Comparison of ENCODE assay signal across 26 mouse cellular contexts in genomic region chr12:16803237-16803955, GRCm38 (mm10). TPM values are rescaled to one million over a fixed set of nuclear protein-coding genes. Genes with fewer than 3 reads are reported as not detected.
A peak's percentile ranks its signal among the peaks of the same experiment; 100 is the strongest.
DNase-seq lines count a peak whose midpoint lies in the region; ATAC-seq lines count a peak whose summit lies in the region.
"Had no signal": no experiment of that assay in that cellular context is flagged by ENCODE, and none has a peak within 500 bp of the region (broad histone marks: within the 10 kb centered on the region; RNA-seq: fewer than 3 reads in every experiment).

No protein-coding gene starts in this region.

- peaks cover 23% of the 10 kb centered on the region for H3K27me3 ChIP-seq in hindbrain, embryonic 10.5 days (ENCODE audit: insufficient read depth, poor library complexity, severe bottlenecking)
- peaks cover 12% of the 10 kb centered on the region for H3K27me3 ChIP-seq in hindbrain, embryonic 14.5 days (ENCODE audit: control insufficient read depth, insufficient read depth, low read length)
- peaks cover 28% of the 10 kb centered on the region for H3K27me3 ChIP-seq in midbrain, embryonic 10.5 days (ENCODE audit: low read depth, poor library complexity, severe bottlenecking)
- H3K27me3 ChIP-seq in midbrain, embryonic 16.5 days (ENCODE audit: control insufficient read depth, insufficient read depth, low read depth, low read length): no peaks in the 10 kb centered on the region

- H3K27ac ChIP-seq in hindbrain, embryonic 10.5 days: peak overlapping the region; percentile 85
- no peak overlapping the region for H3K27ac ChIP-seq in hindbrain, embryonic 14.5 days
- H3K27ac ChIP-seq in midbrain, embryonic 10.5 days (replicated peaks): peak overlapping the region; percentile 99
- no peak overlapping the region for H3K27ac ChIP-seq in midbrain, embryonic 16.5 days (ENCODE audit: low read length)
- H3K27ac ChIP-seq: embryonic facial prominence, embryonic 15.5 days; heart, adult 2 months; heart, embryonic 13.5 days; hindbrain, embryonic 15.5 days; limb, embryonic 15.5 days; liver, embryonic 14.5 days; lung, embryonic 15.5 days; macrophage; midbrain, embryonic 15.5 days; neural tube, embryonic 15.5 days had no signal

- H3K36me3 ChIP-seq in hindbrain, embryonic 10.5 days: no peaks in the 10 kb centered on the region
- no peaks in the 10 kb centered on the region for H3K36me3 ChIP-seq in hindbrain, embryonic 14.5 days (replicated peaks; ENCODE audit: control insufficient read depth, insufficient read depth)
- H3K36me3 ChIP-seq in midbrain, embryonic 10.5 days: no peaks in the 10 kb centered on the region
- H3K36me3 ChIP-seq in midbrain, embryonic 16.5 days (ENCODE audit: control insufficient read depth, insufficient read depth, low read length): no peaks in the 10 kb centered on the region
- H3K36me3 ChIP-seq: embryonic facial prominence, embryonic 15.5 days; heart, embryonic 13.5 days; hindbrain, embryonic 15.5 days; limb, embryonic 15.5 days; lung, embryonic 15.5 days; midbrain, embryonic 15.5 days; neural tube, embryonic 15.5 days had no signal

- H3K9me3 ChIP-seq in hindbrain, embryonic 10.5 days: no peaks in the 10 kb centered on the region
- no peaks in the 10 kb centered on the region for H3K9me3 ChIP-seq in hindbrain, embryonic 14.5 days (ENCODE audit: control insufficient read depth, low read length)
- no peaks in the 10 kb centered on the region for H3K9me3 ChIP-seq in midbrain, embryonic 10.5 days (replicated peaks)
- no peaks in the 10 kb centered on the region for H3K9me3 ChIP-seq in midbrain, embryonic 16.5 days (replicated peaks; ENCODE audit: control insufficient read depth, low read length, poor library complexity, severe bottlenecking)
- H3K9me3 ChIP-seq: embryonic facial prominence, embryonic 15.5 days; heart, embryonic 13.5 days; hindbrain, embryonic 15.5 days; limb, embryonic 15.5 days; lung, embryonic 15.5 days; midbrain, embryonic 15.5 days; neural tube, embryonic 15.5 days had no signal

- peaks cover 67% of the 10 kb centered on the region for H3K4me1 ChIP-seq in hindbrain, embryonic 10.5 days (replicated peaks)
- peaks cover 4% of the 10 kb centered on the region for H3K4me1 ChIP-seq in hindbrain, embryonic 14.5 days (replicated peaks; ENCODE audit: control insufficient read depth, insufficient read depth, low read length)
- H3K4me1 ChIP-seq in midbrain, embryonic 10.5 days: peaks cover 66% of the 10 kb centered on the region
- peaks cover 4% of the 10 kb centered on the region; the same call in 1 of the 2 replicates for H3K4me1 ChIP-seq in midbrain, embryonic 16.5 days (ENCODE audit: control insufficient read depth, insufficient read depth, low read length)

- no peak overlapping the region for H3K4me3 ChIP-seq in hindbrain, embryonic 10.5 days
- no peak overlapping the region for H3K4me3 ChIP-seq in hindbrain, embryonic 14.5 days (replicated peaks; ENCODE audit: low read length)
- peak overlapping the region; percentile 7; the same call in 1 of the 2 replicates for H3K4me3 ChIP-seq in midbrain, embryonic 10.5 days
- no peak overlapping the region for H3K4me3 ChIP-seq in midbrain, embryonic 16.5 days (ENCODE audit: low read depth, low read length)
- H3K4me3 ChIP-seq: embryonic facial prominence, embryonic 15.5 days; heart, adult 2 months; heart, embryonic 13.5 days; hindbrain, embryonic 15.5 days; limb, embryonic 15.5 days; lung, embryonic 15.5 days; midbrain, embryonic 15.5 days; myocyte; neural tube, embryonic 15.5 days had no signal

- DNase-seq in hindbrain, embryonic 10.5 days (ENCODE audit: low spot score): peak; percentile 46
- DNase-seq in hindbrain, embryonic 14.5 days (ENCODE audit: low spot score): no peak
- peak; percentile 62 for DNase-seq in midbrain, embryonic 10.5 days (ENCODE audit: low spot score)
- peak; percentile 12 for DNase-seq in ZHBTc4 (ENCODE audit: low read depth, low spot score)
- peak; percentile 33 for DNase-seq in embryo, embryonic 9.5 days (ENCODE audit: extremely low spot score)
- no peak for DNase-seq in layer of hippocampus, postnatal 10 days (ENCODE audit: low spot score in 2 of 2)
- DNase-seq: adrenal gland, postnatal 36 days; cerebellum, adult 11 months; cerebellum, postnatal 10 days; gastrocnemius, postnatal 36 days; heart, adult 2 months; kidney, postnatal 36 days had no signal

- 13% methylated on average over 5 of the region's 5 CpGs for WGBS in hindbrain, embryonic 10.5 days
- 17% methylated on average over 5 of the region's 5 CpGs for WGBS in hindbrain, embryonic 14.5 days
- 9% methylated on average over 5 of the region's 5 CpGs for WGBS in midbrain, embryonic 10.5 days
- 15% methylated on average over 5 of the region's 5 CpGs for WGBS in midbrain, embryonic 16.5 days

- no peak for ATAC-seq in hindbrain, embryonic 14.5 days (ENCODE audit: low FRiP score)
- ATAC-seq in midbrain, embryonic 16.5 days: no peak
- ATAC-seq in inflammation-experienced regulatory T-cells, adult 6 months: no peak
- ATAC-seq: CD4-positive, CD25-positive, alpha-beta regulatory T cell, adult 4 months; intestine, embryonic 16.5 days; midbrain, embryonic 15.5 days had no signal

- no peak overlapping the region for H3K4me2 ChIP-seq in hindbrain, embryonic 14.5 days (replicated peaks)
- H3K4me2 ChIP-seq in midbrain, embryonic 16.5 days (ENCODE audit: low read length): no peak overlapping the region
- H3K4me2 ChIP-seq: embryonic facial prominence, embryonic 15.5 days; heart, embryonic 13.5 days; hindbrain, embryonic 15.5 days; limb, embryonic 15.5 days; lung, embryonic 15.5 days; midbrain, embryonic 15.5 days; neural tube, embryonic 15.5 days had no signal

- H3K9ac ChIP-seq in hindbrain, embryonic 14.5 days: no peak overlapping the region
- no peak overlapping the region for H3K9ac ChIP-seq in midbrain, embryonic 16.5 days (ENCODE audit: low read depth, low read length)
- H3K9ac ChIP-seq: embryonic facial prominence, embryonic 15.5 days; heart, embryonic 13.5 days; hindbrain, embryonic 15.5 days; limb, embryonic 15.5 days; liver, embryonic 14.5 days; lung, embryonic 15.5 days; midbrain, embryonic 15.5 days; neural tube, embryonic 15.5 days had no signal

RNA-seq across cellular contexts. Expression of gene Greb1, which starts 2.7 kb away (rescaled TPM):
- 19.0 and 28.1 TPM in 2 replicates for polyA plus RNA-seq in hindbrain, embryonic 10.5 days (2016; fragmentation: Nextera tagmentation; extraction: Ambion mirVana)
- 0.88 and 1.4 TPM in 2 replicates for polyA plus RNA-seq in hindbrain, embryonic 14.5 days (2014; fragmentation: Nextera tagmentation; extraction: Ambion mirVana)
- 24.0 and 31.0 TPM in 2 replicates for polyA plus RNA-seq in midbrain, embryonic 10.5 days (2016; fragmentation: Nextera tagmentation; extraction: Ambion mirVana)
- polyA plus RNA-seq in midbrain, embryonic 16.5 days (2015; fragmentation: Nextera tagmentation; extraction: Ambion mirVana): 0.98 and 2.4 TPM in 2 replicates
- 1 to 10 TPM in 1 of 3 experiments, under 1 TPM in 1, not detected in 1; 0.36 to 1.1 TPM for polyA plus RNA-seq in inflammation-experienced regulatory T-cells, adult 6 months (2017; shearing (Covaris generic))
- under 1 TPM; 0.57 to 0.76 TPM for total RNA-seq in layer of hippocampus, postnatal 10 days (2021)

RNA-seq across cellular contexts. Expression of gene E2f6, which starts 7.4 kb away (rescaled TPM):
- polyA plus RNA-seq in hindbrain, embryonic 10.5 days (2016; fragmentation: Nextera tagmentation; extraction: Ambion mirVana): 65.4 TPM in 2 replicates
- polyA plus RNA-seq in hindbrain, embryonic 14.5 days (2014; fragmentation: Nextera tagmentation; extraction: Ambion mirVana): 32.5 and 36.2 TPM in 2 replicates
- 72.8 and 73.0 TPM in 2 replicates for polyA plus RNA-seq in midbrain, embryonic 10.5 days (2016; fragmentation: Nextera tagmentation; extraction: Ambion mirVana)
- 23.7 and 26.8 TPM in 2 replicates for polyA plus RNA-seq in midbrain, embryonic 16.5 days (2015; fragmentation: Nextera tagmentation; extraction: Ambion mirVana)
- 1 to 10 TPM; 3.0 to 5.1 (median 5.0) TPM for polyA plus RNA-seq in inflammation-experienced regulatory T-cells, adult 6 months (2017; shearing (Covaris generic))
- 10 to 100 TPM; 23.2 to 24.5 TPM for total RNA-seq in layer of hippocampus, postnatal 10 days (2021)

Comparison
In these comparisons a context has a peak if more than half of its experiments do, and no peak if none do; other contexts are left out.
1. DNase-seq: peak in hindbrain, embryonic 10.5 days (single experiment), midbrain, embryonic 10.5 days (single experiment), ZHBTc4 (single experiment) and embryo, embryonic 9.5 days (single experiment); none in hindbrain, embryonic 14.5 days (single experiment) and layer of hippocampus, postnatal 10 days (0 of 2).
2. H3K27ac ChIP-seq: peak in hindbrain, embryonic 10.5 days (single experiment) and midbrain, embryonic 10.5 days (single experiment); none in hindbrain, embryonic 14.5 days (single experiment) and midbrain, embryonic 16.5 days (single experiment).